Mouse (Mus musculus): ENCODE measurements around the gene Ccdc88c. TPM values are rescaled to one million over a fixed set of nuclear protein-coding genes. Genes with fewer than 3 reads are reported as not detected.
A peak's percentile ranks its signal among the peaks of the same experiment; 100 is the strongest.
"Not testable (repeated sequence)": the region's sequence is repeated elsewhere in the genome, so short reads cannot be mapped to it uniquely, and the experiment has no call there.

The Ccdc88c gene
- total RNA-seq, 2 experiments from 2014 or later: 57.8 to 100 TPM

DNA sequence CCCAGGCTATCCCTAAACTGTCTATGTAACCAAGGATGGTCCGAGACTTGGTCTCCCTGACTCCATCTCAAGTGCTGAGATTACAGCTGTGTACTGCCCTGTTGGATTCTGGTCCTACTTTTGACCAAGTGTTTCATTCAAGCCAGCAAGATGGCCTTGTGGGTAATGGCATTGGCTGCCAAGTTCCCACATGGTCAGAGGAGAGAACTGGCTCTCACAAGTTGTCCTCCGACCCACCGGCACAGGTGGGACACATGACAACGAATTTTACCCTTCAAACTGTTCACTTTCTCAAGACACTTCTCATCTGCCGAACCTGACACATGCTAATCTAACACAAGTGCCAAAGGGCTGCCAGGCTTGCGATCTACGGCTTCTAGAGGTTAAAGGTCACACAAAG lies 9.4 kb downstream of the Ccdc88c start:
- ATAC-seq (replicated peaks; ENCODE audit: low FRiP score, low TSS enrichment, poor library complexity, severe bottlenecking): no peak

- ATAC-seq (replicated peaks; ENCODE audit: low FRiP score, low TSS enrichment, poor library complexity, severe bottlenecking): no peak
Measured at GRCm38 (mm10) chr12:101019031-101019430, 9.8 kb downstream of the Ccdc88c start.

GRCm38 (mm10) chr12:101017971-101018371 lies 10.9 kb downstream of the Ccdc88c start:
- ATAC-seq (replicated peaks; ENCODE audit: low FRiP score, low TSS enrichment, poor library complexity, severe bottlenecking): peak; percentile 35

DNA sequence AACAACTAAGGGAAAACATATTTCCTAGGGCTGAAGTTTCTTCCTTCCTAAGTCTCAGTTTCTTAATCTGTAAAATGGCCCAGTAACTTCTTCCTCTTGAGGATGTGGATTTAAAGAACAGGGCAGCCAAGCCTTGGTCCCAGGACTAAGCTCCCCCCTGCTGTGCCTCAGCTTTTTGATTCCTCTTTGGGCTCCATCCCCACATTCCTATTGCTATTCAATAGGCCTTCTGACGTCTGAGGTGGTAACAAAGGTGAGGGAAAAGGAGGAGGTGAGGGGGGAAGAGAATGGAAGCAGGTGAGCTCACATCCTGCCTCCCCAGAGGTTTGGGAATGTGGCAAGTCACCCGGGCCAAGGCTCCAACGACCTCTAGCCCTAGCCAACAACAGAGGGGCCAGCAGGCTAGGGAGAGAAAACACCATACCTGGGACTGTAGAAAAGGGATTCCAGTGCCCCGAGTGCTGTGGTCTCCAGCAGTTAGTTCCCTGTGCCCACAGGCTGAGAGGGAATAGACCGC lies 12.4 kb downstream of the Ccdc88c start:
- ATAC-seq (replicated peaks; ENCODE audit: low FRiP score, low TSS enrichment, poor library complexity, severe bottlenecking): no peak

GRCm38 (mm10) chr12:101015926-101016325 lies 12.9 kb downstream of the Ccdc88c start:
- ATAC-seq (replicated peaks; ENCODE audit: low FRiP score, low TSS enrichment, poor library complexity, severe bottlenecking): peak; percentile 11; the same call in 1 of the 2 replicates

DNA sequence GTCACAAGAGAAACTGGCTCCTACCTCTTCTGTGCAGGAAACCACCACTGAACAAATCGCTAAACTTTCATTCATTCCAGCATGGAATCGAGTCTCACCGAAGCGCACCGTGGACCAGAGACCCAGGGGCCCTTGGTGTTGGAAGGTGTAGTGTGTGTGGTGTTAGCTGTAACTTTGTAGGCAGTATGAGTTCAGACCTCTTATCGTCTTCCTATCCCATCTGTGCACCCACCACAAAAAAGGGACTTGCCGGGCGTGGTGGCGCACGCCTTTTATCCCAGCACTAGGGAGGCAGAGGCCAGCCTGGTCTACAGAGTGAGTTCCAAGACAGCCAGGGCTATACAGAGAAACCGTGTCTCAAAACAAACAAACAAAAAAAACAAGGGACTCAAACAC lies 13.7 kb downstream of the Ccdc88c start:
- peak; percentile 51 for ATAC-seq (replicated peaks; ENCODE audit: low FRiP score, low TSS enrichment, poor library complexity, severe bottlenecking)

- ATAC-seq (replicated peaks; ENCODE audit: low FRiP score, low TSS enrichment, poor library complexity, severe bottlenecking): no peak
Measured at GRCm38 (mm10) chr12:101014549-101015164, 14.2 kb downstream of the Ccdc88c start.

DNA sequence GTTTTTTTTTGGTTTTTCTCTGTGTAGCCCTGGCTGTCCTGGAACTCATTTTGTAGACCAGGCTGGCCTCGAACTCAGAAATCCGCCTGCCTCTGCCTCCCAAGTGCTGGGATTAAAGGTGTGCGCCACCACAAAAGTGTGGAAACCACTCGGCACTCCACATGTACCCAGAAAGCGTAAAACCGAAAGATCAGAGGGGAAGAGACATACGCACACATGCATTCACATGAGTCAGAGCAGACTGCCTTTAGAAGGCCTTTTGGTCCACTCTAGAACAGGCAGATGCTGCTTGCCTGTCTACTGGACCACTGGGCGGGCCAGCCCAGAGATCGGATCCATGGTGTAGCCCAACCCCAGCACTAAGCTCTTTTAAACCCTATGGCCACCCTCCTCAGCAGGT lies 15.2 kb downstream of the Ccdc88c start:
- not testable (repeated sequence) for ATAC-seq (replicated peaks; ENCODE audit: low FRiP score, low TSS enrichment, poor library complexity, severe bottlenecking)

GRCm38 (mm10) chr12:101013078-101013665 lies 15.7 kb downstream of the Ccdc88c start:
- ATAC-seq (replicated peaks; ENCODE audit: low FRiP score, low TSS enrichment, poor library complexity, severe bottlenecking): no peak

GRCm38 (mm10) chr12:101012197-101013077 lies 16.4 kb downstream of the Ccdc88c start:
- ATAC-seq (replicated peaks; ENCODE audit: low FRiP score, low TSS enrichment, poor library complexity, severe bottlenecking): no peak

DNA sequence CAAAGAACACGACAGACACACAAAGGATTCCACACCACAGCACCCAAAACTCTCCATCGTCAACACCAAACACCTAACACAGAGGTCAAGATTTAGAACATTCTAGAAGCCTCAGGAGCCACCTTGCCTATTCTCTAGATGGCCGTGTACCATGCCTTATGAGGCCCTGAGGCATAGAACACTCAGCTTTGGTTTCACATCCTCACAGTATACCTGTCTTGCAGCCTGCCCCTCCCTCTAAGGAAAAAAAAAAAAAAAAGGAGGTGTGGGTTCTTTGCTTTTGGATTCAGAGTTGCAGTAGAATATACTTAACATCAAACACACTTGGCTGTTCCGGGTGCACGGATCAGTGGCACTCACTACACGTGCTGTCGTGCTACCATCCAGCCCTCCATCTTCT lies 17.8 kb downstream of the Ccdc88c start:
- ATAC-seq (replicated peaks; ENCODE audit: low FRiP score, low TSS enrichment, poor library complexity, severe bottlenecking): no peak

- ATAC-seq (replicated peaks; ENCODE audit: low FRiP score, low TSS enrichment, poor library complexity, severe bottlenecking): peak; percentile 49
Measured at GRCm38 (mm10) chr12:101010148-101010920, 18.5 kb downstream of the Ccdc88c start.

DNA sequence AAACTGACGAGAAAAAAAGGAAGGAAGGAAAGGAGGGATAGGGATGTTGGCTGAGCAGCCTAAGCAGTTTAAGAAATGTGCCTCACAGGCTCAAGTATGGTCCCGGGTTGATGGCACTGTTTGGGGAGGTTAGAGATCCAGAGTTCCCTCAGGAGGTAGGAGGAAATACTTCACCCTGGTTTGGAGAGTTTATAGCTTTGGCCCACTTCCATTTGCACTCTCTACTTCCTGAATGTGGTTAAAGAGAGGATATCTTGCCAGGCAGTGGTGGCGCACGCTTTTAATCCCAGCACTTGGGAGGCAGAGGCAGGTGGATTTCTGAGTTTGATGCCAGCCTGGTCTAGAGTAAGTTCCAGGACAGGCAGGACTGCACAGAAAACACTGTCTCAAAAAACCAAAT lies 19.6 kb downstream of the Ccdc88c start:
- no peak for ATAC-seq (replicated peaks; ENCODE audit: low FRiP score, low TSS enrichment, poor library complexity, severe bottlenecking)

GRCm38 (mm10) chr12:101008648-101009047 lies 20.2 kb downstream of the Ccdc88c start:
- no peak for ATAC-seq (replicated peaks; ENCODE audit: low FRiP score, low TSS enrichment, poor library complexity, severe bottlenecking)

DNA sequence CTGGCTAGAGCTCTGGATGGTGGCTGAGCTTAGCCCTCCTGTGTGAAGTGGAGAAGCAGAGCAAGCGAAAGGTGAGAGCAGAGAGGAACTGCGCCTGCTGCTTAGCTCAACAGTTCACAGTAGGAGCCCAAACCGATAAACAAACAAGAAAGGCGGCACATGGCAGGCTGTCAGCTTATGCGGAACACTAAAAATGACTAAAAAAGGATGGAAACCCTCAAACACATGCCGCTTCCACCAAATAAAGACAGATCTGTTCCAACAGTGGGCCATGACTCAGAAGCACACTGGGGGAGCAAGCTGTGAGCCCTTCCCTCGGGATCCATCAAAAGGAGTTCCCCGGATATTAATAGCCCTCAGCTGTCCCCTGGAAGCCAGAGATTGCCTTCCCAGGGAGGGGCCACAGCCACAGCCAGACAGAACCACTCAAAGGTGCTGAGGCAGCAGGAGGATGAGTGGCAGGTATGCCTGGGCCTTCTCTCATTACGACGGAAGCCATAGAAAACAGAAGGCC lies 20.8 kb downstream of the Ccdc88c start:
- no peak for ATAC-seq (replicated peaks; ENCODE audit: low FRiP score, low TSS enrichment, poor library complexity, severe bottlenecking)

- peak; percentile 23; the same call in 1 of the 2 replicates for ATAC-seq (replicated peaks; ENCODE audit: low FRiP score, low TSS enrichment, poor library complexity, severe bottlenecking)
Measured at GRCm38 (mm10) chr12:101007427-101007826, 21.4 kb downstream of the Ccdc88c start.

- no peak for ATAC-seq (replicated peaks; ENCODE audit: low FRiP score, low TSS enrichment, poor library complexity, severe bottlenecking)
Measured at GRCm38 (mm10) chr12:101005665-101006420, 23.0 kb downstream of the Ccdc88c start.

DNA sequence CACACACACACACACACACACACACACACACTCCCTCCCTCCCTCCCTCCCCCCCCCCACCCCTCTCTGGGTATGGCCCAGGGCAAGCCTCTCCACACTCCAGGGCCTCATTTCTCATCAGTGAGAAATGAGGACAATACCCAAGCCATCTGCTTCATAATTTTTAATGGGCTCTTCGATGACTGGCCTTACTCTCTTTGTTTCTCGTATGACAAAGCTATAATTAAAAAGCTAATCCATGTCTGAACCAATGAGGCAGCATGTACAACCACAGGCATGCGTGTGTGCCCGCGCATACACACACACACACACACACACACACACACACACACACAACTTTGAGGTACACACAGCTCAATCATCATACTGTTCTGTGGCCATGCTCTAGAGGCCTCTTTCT lies 23.9 kb downstream of the Ccdc88c start:
- no peak for ATAC-seq (replicated peaks; ENCODE audit: low FRiP score, low TSS enrichment, poor library complexity, severe bottlenecking)
